Mouse (Mus musculus): ENCODE results near the gene Bsg. TPM values are rescaled to one million over a fixed set of nuclear protein-coding genes. Genes with fewer than 3 reads are reported as not detected.
A peak's percentile ranks its signal among the peaks of the same experiment; 100 is the strongest.

The Bsg gene
- total and polyA plus RNA-seq, 3 experiments: 318 to 700 (median 346) TPM

DNA sequence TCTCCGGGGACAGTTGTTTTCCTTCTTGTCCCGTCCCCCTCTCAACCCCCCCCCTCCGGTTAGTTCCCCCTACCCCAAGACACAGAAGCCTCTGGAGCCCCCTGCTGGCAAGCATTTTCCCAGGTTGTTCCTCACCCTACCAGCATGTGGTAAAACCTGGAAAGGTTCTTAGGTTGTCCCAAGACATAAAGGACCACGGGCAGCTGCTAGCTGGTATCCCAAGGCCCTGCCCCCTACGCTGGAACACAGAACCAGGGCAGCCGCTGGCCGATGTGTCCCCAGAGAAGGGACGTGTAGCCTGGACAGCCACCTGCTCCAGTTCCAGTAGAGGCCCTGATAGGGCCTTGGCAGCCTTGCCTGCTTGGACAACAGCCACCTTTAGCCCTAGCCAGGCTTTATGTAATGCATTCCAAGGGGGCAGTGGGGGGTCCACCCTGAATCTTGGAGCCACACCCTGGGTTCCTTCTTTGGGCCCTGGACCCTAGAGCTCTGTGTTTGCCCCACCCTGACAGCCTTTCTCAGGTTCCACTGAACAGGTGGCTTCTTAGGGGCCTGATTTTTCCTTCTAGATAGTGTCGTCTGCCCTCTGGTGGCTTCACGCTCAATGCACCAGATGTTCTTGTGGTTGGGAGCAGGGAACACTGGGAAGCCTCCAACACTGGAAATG is 21.2 kb upstream of the Bsg start (continued):
- TF ChIP-seq MAFK (IDR thresholded peaks at IDR 0.05; ENCODE audit: borderline replicate concordance, low read depth, low read length) (no peak), ZMIZ1 (IDR thresholded peaks at IDR 0.05; ENCODE audit: low read depth, low read length) (no peak), JUND (IDR thresholded peaks at IDR 0.05; ENCODE audit: low read depth, low read length) (no peak), ZKSCAN1 (IDR thresholded peaks at IDR 0.05; ENCODE audit: low read depth, low read length) (no peak), E2F4 (IDR thresholded peaks at IDR 0.05; ENCODE audit: borderline replicate concordance, low read depth, low read length) (no peak), TCF12 (IDR thresholded peaks at IDR 0.05; ENCODE audit: low read depth, low read length) (0 out of 2 replicates have a peak, but pooled peaks have one; percentile 13), MEF2A (IDR thresholded peaks at IDR 0.05; ENCODE audit: extremely low read depth, insufficient replicate concordance, low read depth, low read length, poor library complexity, severe bottlenecking) (no peak), RAD21 (IDR thresholded peaks at IDR 0.05; ENCODE audit: low read depth, low read length) (no peak; the same call in 1 of the 2 replicates), ZC3H11A (IDR thresholded peaks at IDR 0.05; ENCODE audit: low read depth, low read length) (no peak), MYB (IDR thresholded peaks at IDR 0.05; ENCODE audit: low read depth, low read length) (no peak), UBTF (IDR thresholded peaks at IDR 0.05; ENCODE audit: borderline replicate concordance, insufficient read depth, low read depth, low read length) (no peak), POLR2AphosphoS5 (IDR thresholded peaks at IDR 0.05; ENCODE audit: borderline replicate concordance, low read depth, low read length) (no peak), SMC3 (IDR thresholded peaks at IDR 0.05; ENCODE audit: low read depth, low read length) (no peak), KAT2A (conservative IDR thresholded peaks at IDR 0.05; ENCODE audit: low read depth, low read length) (no peak), CHD1 (IDR thresholded peaks at IDR 0.05; ENCODE audit: low read depth, low read length) (peak; percentile 81; the same call in 1 of the 2 replicates), CTCF (IDR thresholded peaks at IDR 0.05 in 2 of 3, conservative IDR thresholded peaks at IDR 0.05 in 1 of 3; ENCODE audit: control insufficient read depth in 1 of 3, insufficient read depth in 1 of 3, low read depth in 2 of 3, low read length in 3 of 3, poor library complexity in 1 of 3, severe bottlenecking in 1 of 3) (peak; percentile 39 to 57 (median 49); a peak in 5 of 6 replicates), ETS1 (IDR thresholded peaks at IDR 0.05; ENCODE audit: low read depth, low read length) (no peak), POLR2A (IDR thresholded peaks at IDR 0.05; ENCODE audit: control insufficient read depth in 1 of 2, insufficient read depth in 1 of 2, low read depth in 1 of 2, low read length in 2 of 2, poor library complexity in 1 of 2) (no peak; a peak in 1 of 4 replicates), NELFE (IDR thresholded peaks at IDR 0.05; ENCODE audit: low read depth, low read length) (0 out of 2 replicates have a peak, but pooled peaks have one; percentile 26), NRF1 (IDR thresholded peaks at IDR 0.05; ENCODE audit: insufficient read depth, low read depth, low read length, poor library complexity, severe bottlenecking) (no peak), BHLHE40 (IDR thresholded peaks at IDR 0.05; ENCODE audit: borderline replicate concordance, low read depth, low read length) (no peak), ELF1 (IDR thresholded peaks at IDR 0.05; ENCODE audit: low read depth, low read length) (no peak), TAL1 (IDR thresholded peaks at IDR 0.05; ENCODE audit: low read length) (no peak)
